Mouse (Mus musculus) kidney, postnatal 4 days (tissue): ENCODE data around the gene Zcchc24.
"Not testable (repeated sequence)": the region's sequence is repeated elsewhere in the genome, so short reads cannot be mapped to it uniquely, and the experiment has no call there.

Experiments
- DNase-seq, 2 experiments: peaks; one replicate each; pipeline ENCODE4 v3.0.0; 2021; ENCODE audit warnings: mixed read lengths in 2 of 2

Zcchc24 gene

GRCm38 (mm10) chr14:25768915-25769625, at the start of gene Zcchc24:
Gene Zcchc24 (minus strand): TSS chr14:25769039.
- peak; percentile 95 to 96 for DNase-seq

GRCm38 (mm10) chr14:25816416-25816815, 47.6 kb upstream of the Zcchc24 start:
- DNase-seq = peak; percentile 80 to 85

- DNase-seq = no peak
Observed at GRCm38 (mm10) chr14:25814140-25814539, 45.3 kb upstream of the Zcchc24 start.

GRCm38 (mm10) chr14:25811026-25811425, 42.2 kb upstream of the Zcchc24 start:
- DNase-seq = not testable (repeated sequence)

GRCm38 (mm10) chr14:25806561-25806960, 37.7 kb upstream of the Zcchc24 start:
- DNase-seq = no peak

GRCm38 (mm10) chr14:25805871-25806270, 37.0 kb upstream of the Zcchc24 start:
- DNase-seq = peak; percentile 45 to 58

GRCm38 (mm10) chr14:25803246-25803809, 34.5 kb upstream of the Zcchc24 start:
- DNase-seq = peak; percentile 43 to 52

GRCm38 (mm10) chr14:25802511-25802910, 33.7 kb upstream of the Zcchc24 start:
- peak; percentile 30 to 53 for DNase-seq

GRCm38 (mm10) chr14:25800166-25800960, 31.5 kb upstream of the Zcchc24 start:
- peak; percentile 94 to 96 for DNase-seq

GRCm38 (mm10) chr14:25796619-25797018, 27.8 kb upstream of the Zcchc24 start:
- DNase-seq = peak in 1 of 2 experiments; percentile 30

GRCm38 (mm10) chr14:25795561-25796174, 26.8 kb upstream of the Zcchc24 start:
- DNase-seq = peak; percentile 78 to 83

- DNase-seq = no peak
Observed at GRCm38 (mm10) chr14:25795067-25795466, 26.2 kb upstream of the Zcchc24 start.

- no peak for DNase-seq
Observed at GRCm38 (mm10) chr14:25794331-25794730, 25.5 kb upstream of the Zcchc24 start.

GRCm38 (mm10) chr14:25790768-25791302, 22.0 kb upstream of the Zcchc24 start:
- DNase-seq = no peak

GRCm38 (mm10) chr14:25789946-25790345, 21.1 kb upstream of the Zcchc24 start:
- no peak for DNase-seq

GRCm38 (mm10) chr14:25789207-25789606, 20.4 kb upstream of the Zcchc24 start:
- no peak for DNase-seq

GRCm38 (mm10) chr14:25788201-25788600, 19.4 kb upstream of the Zcchc24 start:
- DNase-seq = no peak

- peak; percentile 28 to 48 for DNase-seq
Observed at GRCm38 (mm10) chr14:25787387-25787910, 18.6 kb upstream of the Zcchc24 start.

- DNase-seq = peak; percentile 88 to 92
Observed at GRCm38 (mm10) chr14:25786959-25787358, 18.1 kb upstream of the Zcchc24 start.

GRCm38 (mm10) chr14:25785210-25785609, 16.4 kb upstream of the Zcchc24 start:
- DNase-seq = no peak

GRCm38 (mm10) chr14:25783220-25783619, 14.4 kb upstream of the Zcchc24 start:
- DNase-seq = no peak

GRCm38 (mm10) chr14:25780601-25781000, 11.8 kb upstream of the Zcchc24 start:
- no peak for DNase-seq

- no peak for DNase-seq
Observed at GRCm38 (mm10) chr14:25776294-25776693, 7.5 kb upstream of the Zcchc24 start.
